Mouse (Mus musculus) Patski (cell line): ENCODE data around the gene Dbx1. TPM values are rescaled to one million over a fixed set of nuclear protein-coding genes. Genes with fewer than 3 reads are reported as not detected.

Experiments
- ATAC-seq: fragments of 100-300 bp; one replicate; pipeline ENCODE4 v1.8.0; 2021
- CTCF ChIA-PET: fragments of 350-600 bp; sonication (Branson Sonifier 250); formaldehyde crosslinking; loops from one replicate; lab custom pipeline; 2022; ENCODE audit warnings: inconsistent platforms; lab: Charles Lee
- POLR2A ChIA-PET: fragments of 350-600 bp; sonication (Branson Sonifier 250); formaldehyde crosslinking; loops from one replicate; lab custom pipeline; 2022; ENCODE audit warnings: antibody characterized with exemption, inconsistent platforms; lab: Charles Lee
- DNase-seq: peaks from one replicate; pipeline ENCODE4 v3.0.0-alpha.2; 2011; ENCODE audit warnings: low read depth, low spot score
- H3K27me3 ChIP-seq: fragments of 371-371 bp; one replicate; pipeline ENCODE4 v1.5.1; 2021
- CTCF ChIP-seq: fragments of 100-300 bp; IDR thresholded peaks from one replicate; pipeline ENCODE4 v1.5.1; 2021
- in situ Hi-C: fragments of 300-500 bp; cut with MboI; formaldehyde crosslinking; loops from 3 replicates; pipeline ENCODE4 v1.11.1; 2018; ENCODE audit warnings: low pct_unique_long_range_greater_than_20kb, mixed read lengths
- polyA plus RNA-seq: library from polyadenylated mRNA; unstranded; gene quantifications from one replicate; pipeline ENCODE4 v1.2.3, GENCODE M21; 2021

Dbx1 gene
- polyA plus RNA-seq, 1 experiment from 2014 or later: not detected

DNA sequence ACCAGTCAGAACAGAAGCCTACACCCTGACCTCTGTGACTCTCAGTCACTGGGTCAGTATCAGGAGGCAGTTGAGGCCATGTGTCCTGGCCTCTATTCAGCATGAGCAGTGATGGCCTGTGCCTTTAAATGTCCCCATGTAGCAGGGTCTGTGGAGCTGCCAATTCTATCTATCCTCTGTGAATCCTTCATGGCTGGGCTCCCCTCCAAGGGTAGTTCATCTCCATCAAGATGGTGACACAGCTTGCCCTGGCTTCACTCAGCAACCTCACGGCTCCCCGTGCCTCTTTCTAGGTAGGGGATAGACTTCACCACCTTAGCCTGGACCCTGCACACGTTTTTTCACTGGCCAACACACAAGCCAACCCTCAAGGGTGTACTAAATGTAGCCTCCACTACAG is 38.9 kb downstream of the Dbx1 start:
- H3K27me3 ChIP-seq: no peaks in the 10 kb centered on the region
- in situ Hi-C loops: loop anchor here (25.0 kb wide), 1 partner anchor 460 kb away; no protein-coding TSS in a partner anchor
- ATAC-seq (no peak), DNase-seq (no peak)
- no peak for TF ChIP-seq CTCF
- CTCF ChIA-PET: interaction anchor here (1.7 kb wide), 1 partner anchor 42 kb away, joined by 3 read pairs; no protein-coding TSS in a partner anchor
- POLR2A ChIA-PET: no interaction called here

DNA sequence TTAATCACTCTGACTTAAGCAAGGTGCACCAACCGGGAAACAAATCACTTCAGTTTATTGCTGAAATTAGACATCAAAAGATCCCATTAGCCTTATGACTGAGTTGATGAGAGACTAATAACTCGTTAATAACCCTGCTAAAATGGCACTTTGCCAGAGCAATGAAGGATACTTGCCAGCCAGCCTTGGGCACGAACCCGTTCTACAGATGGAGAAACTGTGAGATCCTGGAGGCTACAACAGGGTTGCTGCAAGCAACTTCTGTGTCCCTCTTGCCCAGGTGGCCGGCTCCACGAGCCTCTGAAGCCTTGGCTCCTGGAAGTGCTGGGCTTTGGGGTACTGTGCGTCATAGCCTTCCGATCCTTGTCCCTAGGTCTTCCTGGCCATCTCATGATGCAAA is 47.0 kb downstream of the Dbx1 start:
- ChIA-PET CTCF (interaction anchor here (1.2 kb wide), 1 partner anchor 122 kb away, joined by 4 read pairs; no protein-coding TSS in a partner anchor), POLR2A (no interaction called here)
- DNase-seq (no peak), ATAC-seq (no peak)
- no peak for TF ChIP-seq CTCF
- H3K27me3 ChIP-seq: no peaks in the 10 kb centered on the region
- in situ Hi-C loops: loop anchor here (25.0 kb wide), 1 partner anchor 452 kb away; no protein-coding TSS in a partner anchor

DNA sequence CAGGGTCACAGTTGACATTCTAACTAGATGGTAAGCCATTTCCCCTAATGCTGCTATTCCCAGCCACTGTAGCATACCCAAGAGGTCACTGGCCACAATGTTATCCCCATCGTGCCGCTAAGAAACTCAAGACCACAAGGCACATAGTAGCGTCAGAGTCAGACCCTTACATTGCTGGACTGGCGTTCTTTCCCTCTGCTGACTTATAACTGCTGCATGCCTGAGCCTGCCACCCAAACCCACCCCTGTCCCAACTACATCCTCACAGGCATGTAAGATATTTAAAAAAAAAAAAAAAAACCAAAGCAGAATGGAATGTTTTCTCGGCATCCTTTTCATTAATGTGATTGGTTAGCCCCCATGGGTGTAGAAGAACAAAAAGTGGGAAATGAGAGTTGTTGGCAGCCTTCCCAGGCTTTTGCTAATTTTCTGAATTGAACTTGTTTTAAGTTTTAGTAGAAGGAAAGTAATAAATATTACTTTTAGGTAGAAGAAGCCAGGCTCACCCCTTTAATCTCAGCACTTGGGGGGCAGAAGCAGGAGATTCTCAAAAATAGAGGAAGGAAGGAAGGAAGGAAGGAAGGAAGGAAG is 50.0 kb downstream of the Dbx1 start:
- in situ Hi-C loops: loop anchor here (25.0 kb wide), 1 partner anchor 449 kb away; no protein-coding TSS in a partner anchor
- no peaks in the 10 kb centered on the region for H3K27me3 ChIP-seq
- CTCF ChIA-PET: interaction anchor here (0.9 kb wide), 1 partner anchor 13 kb away, joined by 3 read pairs; no protein-coding TSS in a partner anchor
- POLR2A ChIA-PET: interaction anchor here (0.5 kb wide), 1 partner anchor 62 kb away, joined by 3 read pairs; no protein-coding TSS in a partner anchor
- DNase-seq: no peak
- peak; percentile 84 for ATAC-seq
- TF ChIP-seq CTCF: no peak

DNA sequence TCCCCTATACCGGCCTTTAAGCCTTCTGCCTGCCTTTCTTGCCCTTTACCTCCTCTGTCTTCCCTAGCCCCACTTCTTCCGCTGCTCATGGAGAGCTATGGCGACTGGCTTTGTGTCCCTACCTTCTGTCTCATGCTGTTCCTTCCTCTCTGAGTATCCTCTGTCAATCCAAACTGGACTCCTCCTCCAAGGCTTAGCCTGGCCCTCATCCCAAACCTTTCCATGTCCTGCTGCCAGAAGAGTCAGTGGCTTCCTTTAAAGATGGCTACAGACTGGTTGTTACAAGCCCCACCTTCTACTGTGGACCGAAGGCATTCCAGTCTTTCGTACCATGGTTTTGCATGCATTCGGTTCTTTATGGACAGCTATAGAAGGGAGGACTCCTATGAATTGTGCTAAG is 53.5 kb downstream of the Dbx1 start:
- in situ Hi-C loops: loop anchor here (25.0 kb wide), 1 partner anchor 446 kb away; no protein-coding TSS in a partner anchor
- ATAC-seq (no peak), DNase-seq (no peak)
- H3K27me3 ChIP-seq: no peaks in the 10 kb centered on the region
- POLR2A ChIA-PET: no interaction called here
- CTCF ChIA-PET: interaction anchor here (1.5 kb wide), 1 partner anchor 12 kb away, joined by 3 read pairs; no protein-coding TSS in a partner anchor
- TF ChIP-seq CTCF: no peak

DNA sequence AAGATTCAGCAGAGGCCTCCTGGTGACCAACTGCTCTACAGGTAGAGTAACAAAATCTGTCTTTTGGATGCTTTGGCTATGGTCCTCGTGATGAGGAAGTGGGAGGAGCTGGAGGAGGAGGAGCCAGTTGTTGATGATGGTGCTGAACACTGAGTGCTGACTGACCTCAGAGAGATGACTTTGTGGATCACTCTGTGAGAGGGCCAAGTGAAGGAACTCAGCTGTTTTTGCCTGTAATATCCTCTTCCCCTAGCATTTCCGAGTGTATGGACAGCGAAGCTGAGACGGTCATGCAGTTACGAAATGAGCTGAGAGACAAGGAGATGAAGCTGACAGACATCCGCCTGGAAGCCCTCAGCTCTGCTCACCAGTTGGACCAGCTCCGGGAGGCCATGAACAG is 54.1 kb downstream of the Dbx1 start:
- no peak for ATAC-seq
- in situ Hi-C loops: loop anchor here (25.0 kb wide), 1 partner anchor 445 kb away; no protein-coding TSS in a partner anchor
- no peak for DNase-seq
- CTCF ChIA-PET: no interaction called here
- POLR2A ChIA-PET: no interaction called here
- no peak for TF ChIP-seq CTCF
- H3K27me3 ChIP-seq: no peaks in the 10 kb centered on the region

DNA sequence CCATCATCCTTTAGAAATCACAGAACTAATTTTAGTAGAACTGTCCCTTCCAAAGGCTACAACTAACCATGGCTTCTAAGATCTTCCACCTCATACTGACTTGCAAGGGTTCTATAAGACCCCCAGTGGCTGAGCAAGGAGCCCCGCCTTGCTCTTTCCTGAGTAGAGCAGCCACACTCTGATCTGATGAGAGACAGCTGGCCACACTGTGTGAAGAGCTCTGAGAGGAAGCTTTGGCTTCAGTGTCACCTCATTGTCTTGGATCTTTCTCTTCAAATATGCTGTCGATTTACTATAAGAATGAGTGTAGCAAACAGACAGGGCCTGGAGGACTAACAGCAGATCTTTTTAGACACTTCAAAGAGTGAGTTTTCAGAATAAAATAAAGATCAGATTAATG is 54.7 kb downstream of the Dbx1 start:
- TF ChIP-seq CTCF: no peak
- no peak for ATAC-seq
- no peaks in the 10 kb centered on the region for H3K27me3 ChIP-seq
- ChIA-PET POLR2A (no interaction called here), CTCF (no interaction called here)
- DNase-seq: no peak
- in situ Hi-C loops: loop anchor here (25.0 kb wide), 1 partner anchor 445 kb away; no protein-coding TSS in a partner anchor

Other genes with a start within 250 kb of the Dbx1 start
- gene Htatip2, start 122.3 kb upstream of the Dbx1 start, polyA plus RNA-seq: not detected
- gene Prmt3, start 141.5 kb upstream of the Dbx1 start, polyA plus RNA-seq: 43.0 TPM